Mouse (Mus musculus): ENCODE results near the gene Pced1b. TPM values are rescaled to one million over a fixed set of nuclear protein-coding genes. Genes with fewer than 3 reads are reported as not detected.

The Pced1b gene
- total and polyA plus RNA-seq, 2 experiments: 0.92 to 5.6 TPM

GRCm38 (mm10) chr15:97394561-97394960, 147.7 kb downstream of the Pced1b start:
- Histone ChIP-seq H3K4me3 (ENCODE audit: insufficient read depth, low read depth, low read length) (no peak overlapping the region), H3K27me3 (ENCODE audit: control insufficient read depth, insufficient read depth, low read length) (no peaks in the 10 kb centered on the region), H3K79me2 (ENCODE audit: control insufficient read depth, insufficient read depth, low read length) (no peaks in the 10 kb centered on the region), H3K9ac (ENCODE audit: low read depth, low read length) (no peak overlapping the region), H3K4me1 (ENCODE audit: control insufficient read depth, insufficient read depth, low read length) (no peaks in the 10 kb centered on the region), H3K36me3 (ENCODE audit: control insufficient read depth, insufficient read depth, low read length) (no peaks in the 10 kb centered on the region; the same call in 1 of the 2 replicates), H3K27ac (replicated peaks; ENCODE audit: insufficient read depth, low read depth, low read length) (no peak overlapping the region)
- no peak for DNase-seq (ENCODE audit: extremely low read depth, low read depth, low spot score)
- 75% methylated on average over 12 of the region's 12 CpGs for WGBS
- TF ChIP-seq POLR2A (IDR thresholded peaks at IDR 0.05; ENCODE audit: extremely low read depth, insufficient read depth, low read length) (no peak), CTCF (IDR thresholded peaks at IDR 0.05; ENCODE audit: low read depth, low read length) (no peak)

- Histone ChIP-seq H3K4me3 (ENCODE audit: insufficient read depth, low read depth, low read length) (no peak overlapping the region), H3K9ac (ENCODE audit: low read depth, low read length) (no peak overlapping the region), H3K27ac (replicated peaks; ENCODE audit: insufficient read depth, low read depth, low read length) (no peak overlapping the region), H3K36me3 (ENCODE audit: control insufficient read depth, insufficient read depth, low read length) (no peaks in the 10 kb centered on the region), H3K27me3 (ENCODE audit: control insufficient read depth, insufficient read depth, low read length) (no peaks in the 10 kb centered on the region), H3K79me2 (ENCODE audit: control insufficient read depth, insufficient read depth, low read length) (no peaks in the 10 kb centered on the region), H3K4me1 (ENCODE audit: control insufficient read depth, insufficient read depth, low read length) (no peaks in the 10 kb centered on the region)
- TF ChIP-seq POLR2A (IDR thresholded peaks at IDR 0.05; ENCODE audit: extremely low read depth, insufficient read depth, low read length) (no peak), CTCF (IDR thresholded peaks at IDR 0.05; ENCODE audit: low read depth, low read length) (no peak)
- WGBS: 91% methylated on average over 4 of the region's 4 CpGs
- DNase-seq (ENCODE audit: extremely low read depth, low read depth, low spot score): no peak
Measured at GRCm38 (mm10) chr15:97396586-97397299, 149.8 kb downstream of the Pced1b start.

GRCm38 (mm10) chr15:97397793-97398192, 150.9 kb downstream of the Pced1b start:
- no peaks in the 10 kb centered on the region for H3K27me3 ChIP-seq (ENCODE audit: control insufficient read depth, insufficient read depth, low read length)
- TF ChIP-seq CTCF (IDR thresholded peaks at IDR 0.05; ENCODE audit: low read depth, low read length) (no peak), POLR2A (IDR thresholded peaks at IDR 0.05; ENCODE audit: extremely low read depth, insufficient read depth, low read length) (no peak)
- H3K4me3 ChIP-seq (ENCODE audit: insufficient read depth, low read depth, low read length): no peak overlapping the region
- no peak overlapping the region for H3K27ac ChIP-seq (replicated peaks; ENCODE audit: insufficient read depth, low read depth, low read length)
- DNase-seq (ENCODE audit: extremely low read depth, low read depth, low spot score): no peak
- H3K79me2 ChIP-seq (ENCODE audit: control insufficient read depth, insufficient read depth, low read length): no peaks in the 10 kb centered on the region
- H3K36me3 ChIP-seq (ENCODE audit: control insufficient read depth, insufficient read depth, low read length): no peaks in the 10 kb centered on the region
- H3K4me1 ChIP-seq (ENCODE audit: control insufficient read depth, insufficient read depth, low read length): no peaks in the 10 kb centered on the region
- no peak overlapping the region for H3K9ac ChIP-seq (ENCODE audit: low read depth, low read length)
- WGBS: 85% methylated on average over 2 of the region's 2 CpGs

DNA sequence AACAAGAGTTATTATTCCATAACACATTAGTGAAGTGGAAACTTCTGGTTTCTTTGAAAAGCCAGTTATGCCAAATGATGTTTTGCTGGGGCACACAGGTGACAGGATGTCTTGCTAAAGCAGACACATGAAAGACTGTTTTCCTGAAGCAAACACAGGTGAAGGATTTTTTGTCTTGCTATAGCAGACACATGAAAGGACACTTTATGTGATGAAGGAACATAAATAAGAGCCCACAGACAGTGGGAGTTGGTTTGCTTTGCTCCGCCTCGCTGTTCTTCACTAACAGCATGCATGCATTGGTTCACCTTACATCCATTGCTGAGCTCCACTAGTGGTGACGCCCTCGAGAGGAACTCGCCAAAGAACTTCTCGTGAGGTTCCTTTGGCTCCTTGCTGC, 154.0 kb downstream of the Pced1b start:
- Histone ChIP-seq H3K27ac (replicated peaks; ENCODE audit: insufficient read depth, low read depth, low read length) (no peak overlapping the region), H3K4me1 (ENCODE audit: control insufficient read depth, insufficient read depth, low read length) (no peaks in the 10 kb centered on the region), H3K79me2 (ENCODE audit: control insufficient read depth, insufficient read depth, low read length) (no peaks in the 10 kb centered on the region), H3K9ac (ENCODE audit: low read depth, low read length) (no peak overlapping the region), H3K4me3 (ENCODE audit: insufficient read depth, low read depth, low read length) (no peak overlapping the region), H3K27me3 (ENCODE audit: control insufficient read depth, insufficient read depth, low read length) (no peaks in the 10 kb centered on the region), H3K36me3 (ENCODE audit: control insufficient read depth, insufficient read depth, low read length) (no peaks in the 10 kb centered on the region)
- TF ChIP-seq CTCF (IDR thresholded peaks at IDR 0.05; ENCODE audit: low read depth, low read length): no peak
- TF ChIP-seq POLR2A (IDR thresholded peaks at IDR 0.05; ENCODE audit: extremely low read depth, insufficient read depth, low read length): no peak
- WGBS: 92% methylated on average over 6 of the region's 6 CpGs
- DNase-seq (ENCODE audit: extremely low read depth, low read depth, low spot score): no peak

- no peak for TF ChIP-seq POLR2A (IDR thresholded peaks at IDR 0.05; ENCODE audit: extremely low read depth, insufficient read depth, low read length)
- TF ChIP-seq CTCF (IDR thresholded peaks at IDR 0.05; ENCODE audit: low read depth, low read length): no peak
- Histone ChIP-seq H3K79me2 (ENCODE audit: control insufficient read depth, insufficient read depth, low read length) (no peaks in the 10 kb centered on the region), H3K27me3 (ENCODE audit: control insufficient read depth, insufficient read depth, low read length) (no peaks in the 10 kb centered on the region), H3K27ac (replicated peaks; ENCODE audit: insufficient read depth, low read depth, low read length) (no peak overlapping the region), H3K4me3 (ENCODE audit: insufficient read depth, low read depth, low read length) (no peak overlapping the region), H3K4me1 (ENCODE audit: control insufficient read depth, insufficient read depth, low read length) (no peaks in the 10 kb centered on the region), H3K36me3 (ENCODE audit: control insufficient read depth, insufficient read depth, low read length) (no peaks in the 10 kb centered on the region), H3K9ac (ENCODE audit: low read depth, low read length) (no peak overlapping the region)
- no peak for DNase-seq (ENCODE audit: extremely low read depth, low read depth, low spot score)
- WGBS: 78% methylated on average over 8 of the region's 8 CpGs
Measured at GRCm38 (mm10) chr15:97404483-97404882, 157.6 kb downstream of the Pced1b start.

- Histone ChIP-seq H3K36me3 (ENCODE audit: control insufficient read depth, insufficient read depth, low read length) (no peaks in the 10 kb centered on the region), H3K4me3 (ENCODE audit: insufficient read depth, low read depth, low read length) (no peak overlapping the region), H3K27me3 (ENCODE audit: control insufficient read depth, insufficient read depth, low read length) (no peaks in the 10 kb centered on the region), H3K27ac (replicated peaks; ENCODE audit: insufficient read depth, low read depth, low read length) (no peak overlapping the region), H3K9ac (ENCODE audit: low read depth, low read length) (no peak overlapping the region), H3K4me1 (ENCODE audit: control insufficient read depth, insufficient read depth, low read length) (no peaks in the 10 kb centered on the region), H3K79me2 (ENCODE audit: control insufficient read depth, insufficient read depth, low read length) (no peaks in the 10 kb centered on the region)
- DNase-seq (ENCODE audit: extremely low read depth, low read depth, low spot score): no peak
- no peak for TF ChIP-seq POLR2A (IDR thresholded peaks at IDR 0.05; ENCODE audit: extremely low read depth, insufficient read depth, low read length)
- no peak for TF ChIP-seq CTCF (IDR thresholded peaks at IDR 0.05; ENCODE audit: low read depth, low read length)
- WGBS: 72% methylated on average over 7 of the region's 7 CpGs
Measured at GRCm38 (mm10) chr15:97404998-97405397, 158.1 kb downstream of the Pced1b start.
